Mouse (Mus musculus): ENCODE measurements around the gene Necab3.

Gene Necab3

GRCm38 (mm10) chr2:154541630-154542029 is 17.1 kb downstream of the Necab3 start:
- DNase-seq (ENCODE audit: low read depth), result peak; percentile 23

GRCm38 (mm10) chr2:154539720-154540119 is 19.0 kb downstream of the Necab3 start:
- peak; percentile 61 for DNase-seq (ENCODE audit: low read depth)

- peak; percentile 11 for DNase-seq (ENCODE audit: low read depth)
Measured at GRCm38 (mm10) chr2:154538710-154539109, 20.0 kb downstream of the Necab3 start.

- no peak for DNase-seq (ENCODE audit: low read depth)
Measured at GRCm38 (mm10) chr2:154538310-154538709, 20.4 kb downstream of the Necab3 start.

- DNase-seq (ENCODE audit: low read depth), result no peak
Measured at GRCm38 (mm10) chr2:154534704-154535270, 23.9 kb downstream of the Necab3 start.

GRCm38 (mm10) chr2:154532888-154533287 is 25.8 kb downstream of the Necab3 start:
- DNase-seq (ENCODE audit: low read depth), result no peak

GRCm38 (mm10) chr2:154526531-154526930 is 32.2 kb downstream of the Necab3 start:
- DNase-seq (ENCODE audit: low read depth), result no peak

- DNase-seq (ENCODE audit: low read depth), result no peak
Measured at GRCm38 (mm10) chr2:154525285-154525684, 33.4 kb downstream of the Necab3 start.

- peak; percentile 75 for DNase-seq (ENCODE audit: low read depth)
Measured at GRCm38 (mm10) chr2:154522334-154522733, 36.4 kb downstream of the Necab3 start.

GRCm38 (mm10) chr2:154521449-154521848 is 37.2 kb downstream of the Necab3 start:
- DNase-seq (ENCODE audit: low read depth), result no peak

GRCm38 (mm10) chr2:154517424-154517823 is 41.3 kb downstream of the Necab3 start:
- DNase-seq (ENCODE audit: low read depth), result no peak

GRCm38 (mm10) chr2:154516944-154517343 is 41.7 kb downstream of the Necab3 start:
- no peak for DNase-seq (ENCODE audit: low read depth)

GRCm38 (mm10) chr2:154510141-154510540 is 48.5 kb downstream of the Necab3 start:
- DNase-seq (ENCODE audit: low read depth), result no peak

GRCm38 (mm10) chr2:154508450-154508849 is 50.2 kb downstream of the Necab3 start:
- no peak for DNase-seq (ENCODE audit: low read depth)

GRCm38 (mm10) chr2:154507566-154508283 is 51.0 kb downstream of the Necab3 start:
- DNase-seq (ENCODE audit: low read depth), result peak; percentile 49

GRCm38 (mm10) chr2:154507076-154507475 is 51.6 kb downstream of the Necab3 start:
- no peak for DNase-seq (ENCODE audit: low read depth)

- no peak for DNase-seq (ENCODE audit: low read depth)
Measured at GRCm38 (mm10) chr2:154500758-154501157, 57.9 kb downstream of the Necab3 start.

- DNase-seq (ENCODE audit: low read depth), result no peak
Measured at GRCm38 (mm10) chr2:154499717-154500247, 58.9 kb downstream of the Necab3 start.

- DNase-seq (ENCODE audit: low read depth), result no peak
Measured at GRCm38 (mm10) chr2:154498571-154498970, 60.1 kb downstream of the Necab3 start.

- no peak for DNase-seq (ENCODE audit: low read depth)
Measured at GRCm38 (mm10) chr2:154495021-154495420, 63.7 kb downstream of the Necab3 start.

Data from 416B (cell line).